Mouse (Mus musculus) heart, postnatal 10 days (tissue): ENCODE data around the gene Sgpp1. TPM values are rescaled to one million over a fixed set of nuclear protein-coding genes. Genes with fewer than 3 reads are reported as not detected.

Source experiments
- DNase-seq, 2 experiments: peaks; one replicate each; pipeline ENCODE4 v3.0.0; 2021
- intact Hi-C: fragments of 180-260 bp; cut with DNase I; formaldehyde crosslinking; loops from one replicate; pipeline ENCODE4 v1.15.1; 2025
- total RNA-seq, 2 experiments: library from RNA; stranded (reverse); gene quantifications; 2 replicates each; pipeline ENCODE4 v1.2.3; 2021

Gene Sgpp1
- total RNA-seq: 10 to 100 TPM; 17.9 to 20.8 TPM

DNA sequence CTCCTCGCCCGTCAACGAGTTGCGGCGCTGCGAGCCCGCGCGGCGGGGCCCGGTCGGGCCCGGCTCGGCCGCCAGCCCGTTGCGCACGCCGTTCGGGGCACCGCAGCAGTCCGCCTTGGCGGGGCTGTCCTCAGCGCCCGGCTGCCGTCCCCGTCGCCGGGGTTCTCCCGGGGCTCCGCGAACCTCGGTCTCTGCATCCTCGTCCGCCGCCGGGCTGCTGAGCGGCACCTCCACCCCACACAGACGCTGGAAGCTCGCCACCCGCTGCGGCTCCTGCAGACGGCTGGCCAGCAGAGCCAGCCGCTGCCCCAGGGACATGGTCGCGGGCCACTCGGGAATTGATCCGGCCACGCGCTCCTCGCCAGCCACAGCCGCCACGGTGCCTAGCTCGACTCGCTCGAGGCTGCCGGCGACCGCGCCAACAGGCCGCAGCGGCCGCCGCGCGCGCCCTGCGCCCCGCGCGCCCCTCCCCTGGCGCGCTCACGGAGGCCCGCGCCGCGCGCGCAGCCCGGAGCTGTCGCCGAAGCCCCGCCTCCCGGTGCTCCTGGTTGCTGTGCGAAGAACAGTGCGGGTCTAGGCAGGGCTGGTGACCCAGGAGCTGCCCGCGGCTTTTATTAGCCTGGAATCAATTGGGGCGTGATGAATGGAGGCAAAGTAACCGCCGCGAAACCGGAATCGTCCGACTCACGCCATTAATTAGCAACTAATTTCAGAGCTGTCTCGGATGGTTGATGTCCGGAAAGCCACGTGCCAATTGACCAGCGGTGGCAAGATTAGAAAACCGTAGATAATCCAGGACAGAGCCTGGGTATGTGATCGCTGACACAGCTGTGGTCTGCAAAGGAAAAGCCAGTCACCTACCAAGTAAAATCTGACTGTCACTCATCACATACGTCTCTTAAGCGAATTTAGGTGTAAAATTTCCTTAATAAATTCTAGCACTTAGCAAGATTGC lies at the start of gene Sgpp1:
Gene Sgpp1 (minus strand): TSS at position 484 of the 955 bp plus-strand sequence.
- intact Hi-C loops: loop anchor here (5.0 kb wide), 1 partner anchor 138 kb away; the partner anchor contains the start of gene Ppp2r5e
- DNase-seq: peak; percentile 86 to 90

DNA sequence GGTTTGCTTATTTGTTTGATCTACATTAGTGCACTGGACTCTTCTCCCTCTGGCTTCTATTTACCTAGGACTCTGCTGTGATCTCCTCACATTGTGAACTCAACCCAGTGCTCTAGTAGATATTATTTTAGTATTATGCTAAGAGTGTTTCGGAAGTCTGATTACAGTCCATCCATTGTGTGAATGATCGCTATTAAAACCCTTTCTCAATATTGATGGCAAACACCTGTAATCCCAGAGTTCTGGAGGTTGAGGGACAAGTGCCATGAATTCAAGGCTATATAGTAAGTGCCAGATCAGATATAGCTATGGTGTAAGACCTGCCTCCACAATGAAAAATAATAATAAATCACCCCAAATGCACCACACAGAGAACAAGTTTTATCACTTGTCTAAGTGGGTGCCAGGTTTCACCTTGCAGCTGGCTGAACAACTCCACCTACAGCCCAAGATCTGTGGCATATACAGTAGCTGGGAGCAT lies 48.8 kb upstream of the Sgpp1 start:
- no peak for DNase-seq
- intact Hi-C loops: loop anchor here (10.0 kb wide), 1 partner anchor 260 kb away; no protein-coding TSS in a partner anchor

DNA sequence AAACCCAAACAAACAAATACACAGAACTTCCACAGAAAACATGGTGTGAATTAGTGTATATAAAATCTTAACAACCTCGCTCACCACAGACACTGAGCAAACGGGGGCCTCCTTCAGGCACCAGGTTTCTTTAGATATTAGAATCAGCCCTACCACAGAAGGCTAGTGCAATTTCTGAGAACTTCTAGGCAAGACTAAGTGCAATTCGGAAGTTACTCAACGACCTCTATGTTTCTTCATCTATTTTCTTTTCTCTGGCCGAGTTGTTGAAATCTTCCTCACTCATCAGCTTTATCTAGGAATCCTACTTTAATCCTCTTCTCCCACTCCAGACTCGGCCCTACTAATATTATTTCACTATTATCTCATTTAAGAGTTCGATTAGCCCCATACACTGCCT lies 46.5 kb upstream of the Sgpp1 start:
- intact Hi-C loops: loop anchor here (10.0 kb wide), 1 partner anchor 263 kb away; no protein-coding TSS in a partner anchor
- DNase-seq: no peak

DNA sequence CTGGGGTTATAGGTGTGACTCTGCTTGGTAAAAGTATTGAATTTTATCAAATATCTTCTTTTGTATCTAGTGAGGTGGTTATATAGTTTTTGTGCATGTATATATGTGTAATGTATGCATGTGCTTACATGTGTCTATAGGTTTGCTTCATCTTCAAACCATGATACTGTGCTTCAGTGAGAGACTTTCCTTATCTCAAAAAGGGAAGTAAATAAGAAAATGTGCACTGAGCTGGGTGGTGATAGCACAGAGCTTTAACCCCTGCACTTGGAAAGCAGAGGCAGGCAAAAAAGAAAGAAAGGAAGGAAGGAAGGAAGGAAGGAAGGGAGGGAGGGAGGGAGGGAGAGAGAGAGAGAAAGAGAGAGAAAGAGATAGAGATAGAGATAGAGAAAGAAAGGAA lies 45.9 kb upstream of the Sgpp1 start:
- DNase-seq: no peak
- intact Hi-C loops: loop anchor here (10.0 kb wide), 1 partner anchor 263 kb away; no protein-coding TSS in a partner anchor

DNA sequence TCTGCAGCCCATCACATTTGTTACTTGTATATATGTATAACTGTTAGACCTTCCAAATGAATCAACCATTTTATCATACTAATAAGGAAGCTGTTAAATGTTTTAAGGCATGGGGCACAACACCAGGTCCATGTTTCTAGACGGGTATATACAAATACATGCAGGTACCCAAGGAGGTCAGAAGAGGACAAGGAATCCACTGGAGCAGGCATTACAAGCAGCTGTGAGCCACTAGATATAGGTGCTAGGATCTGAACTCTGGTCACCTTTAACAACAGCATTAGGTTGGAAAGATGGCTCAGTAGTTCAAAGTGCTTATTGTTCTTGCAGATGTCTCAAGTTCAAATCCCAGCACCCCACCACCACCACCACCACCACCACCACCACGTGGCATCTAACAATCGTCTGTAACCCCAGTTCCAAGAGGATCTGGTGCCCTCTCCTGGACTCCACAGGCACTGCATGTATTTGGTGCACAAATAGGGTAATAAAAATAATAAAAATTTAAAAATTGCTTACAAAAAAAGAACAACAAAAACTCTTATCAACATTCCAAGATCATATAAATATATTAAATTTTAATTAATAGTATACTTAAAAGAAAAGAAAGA lies 37.0 kb upstream of the Sgpp1 start:
- intact Hi-C loops: loop anchor here (2.0 to 5.0 kb wide), 4 partner anchors 100 to 308 kb away; partner anchors contain the start of gene Ppp2r5e

DNA sequence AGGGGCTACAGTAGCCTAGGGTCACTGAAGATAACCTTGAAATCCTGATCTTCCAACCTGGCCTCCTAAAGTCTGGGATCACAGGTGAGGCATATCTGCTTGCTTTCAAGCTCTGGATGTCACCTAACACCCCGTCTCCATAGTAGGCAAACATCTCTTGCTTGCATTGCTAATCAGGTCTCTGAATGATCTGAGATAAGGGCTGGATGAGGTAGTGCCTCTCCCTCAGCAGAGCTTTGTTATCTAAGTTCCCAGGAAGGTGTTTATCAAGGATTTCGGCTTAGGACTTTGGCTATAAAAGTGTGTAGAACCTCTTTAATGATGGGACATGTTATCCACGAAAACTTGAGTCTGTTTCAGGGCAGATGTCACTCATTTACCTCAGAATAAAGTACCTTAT lies 35.9 kb upstream of the Sgpp1 start:
- no peak for DNase-seq
- intact Hi-C loops: loop anchor here (5.0 kb wide), 3 partner anchors 99 to 194 kb away; partner anchors contain the start of gene Ppp2r5e

More for the DNA sequence above, 37.0 kb upstream of the Sgpp1 start:
- DNase-seq: peak; percentile 55 to 83

DNA sequence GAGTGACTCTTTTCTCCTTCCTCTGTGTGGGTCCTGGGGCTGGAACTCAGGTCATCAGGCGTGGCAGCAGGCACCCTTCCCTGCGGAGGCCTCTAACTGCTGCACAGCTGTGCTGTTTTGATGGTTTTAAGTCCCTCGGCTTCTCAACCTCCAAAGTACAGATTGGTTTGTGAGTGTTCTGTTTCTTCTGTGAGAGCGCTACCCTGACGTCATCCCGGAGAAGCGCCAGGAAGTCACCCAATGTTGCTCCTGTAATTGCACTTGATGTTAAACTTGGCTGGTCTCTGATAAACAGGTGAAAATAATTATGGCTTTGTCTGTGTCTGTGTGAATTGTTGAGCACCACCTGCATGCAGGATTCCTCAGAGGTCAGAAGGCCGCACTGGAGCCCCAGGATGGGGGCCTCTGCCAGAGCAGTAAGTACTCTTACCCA lies 31.4 kb upstream of the Sgpp1 start:
- DNase-seq: peak; percentile 41 to 46

DNA sequence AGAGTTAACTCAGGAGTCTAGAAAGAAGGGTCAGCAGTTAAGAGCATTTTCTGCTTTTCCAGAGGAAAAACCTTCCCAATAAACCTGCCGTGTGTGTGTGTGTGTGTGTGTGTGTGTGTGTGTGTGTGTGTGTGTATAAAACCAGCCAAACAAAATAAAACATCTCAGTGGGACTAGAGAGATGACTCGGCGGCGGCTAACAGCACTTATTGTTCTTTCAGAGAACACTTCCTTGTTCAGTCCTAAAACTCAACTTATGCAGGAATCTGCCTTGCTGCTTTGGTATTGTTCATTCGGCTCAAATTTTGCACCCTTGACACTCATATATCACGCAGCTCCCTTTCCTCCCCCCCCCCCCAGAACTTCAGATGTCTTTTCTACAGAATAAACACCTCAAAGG lies 30.9 kb upstream of the Sgpp1 start:
- intact Hi-C loops: no loop called here
- DNase-seq: peak in 1 of 2 experiments; percentile 22

More for the DNA sequence above, 31.4 kb upstream of the Sgpp1 start:
- intact Hi-C loops: no loop called here

DNA sequence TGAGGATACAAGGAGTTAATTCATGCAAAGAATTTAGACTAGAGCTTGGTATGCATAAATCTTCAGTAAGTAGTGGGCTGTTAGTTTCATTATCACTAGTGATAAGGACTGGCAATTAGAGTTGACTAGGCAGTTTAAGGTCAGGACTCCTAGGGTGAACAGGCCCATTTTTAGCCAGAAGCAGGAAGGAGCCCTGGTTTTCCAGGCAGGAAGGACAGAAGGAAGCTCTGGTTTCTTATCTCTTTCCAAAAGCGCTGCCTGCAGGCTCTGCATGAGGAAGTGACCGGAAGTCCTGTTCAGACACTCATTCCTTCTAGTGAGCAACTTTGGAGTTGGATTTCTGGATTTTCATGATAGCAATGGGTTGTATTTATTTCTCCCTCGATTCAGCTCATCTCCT lies 30.2 kb upstream of the Sgpp1 start:
- intact Hi-C loops: no loop called here
- peak; percentile 40 to 53 for DNase-seq

DNA sequence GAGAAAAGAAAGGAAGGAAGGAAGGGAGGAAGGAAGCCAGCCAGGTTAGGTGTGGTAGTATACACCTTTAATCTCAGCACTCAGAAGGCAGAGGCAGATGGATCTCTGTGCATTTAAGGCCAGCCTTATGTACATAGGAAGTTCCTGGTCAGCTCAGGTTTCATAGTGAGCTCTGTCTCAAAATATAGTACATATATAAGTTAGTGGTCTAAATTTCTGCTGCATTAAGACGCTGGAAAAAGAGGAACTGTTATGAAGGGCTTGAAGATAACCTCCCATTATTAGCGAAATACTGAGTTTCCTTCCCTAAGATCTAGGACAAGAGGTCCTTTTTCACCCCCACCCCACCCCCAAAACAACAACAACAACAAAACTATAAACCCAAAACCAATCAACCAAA lies 20.9 kb upstream of the Sgpp1 start:
- intact Hi-C loops: no loop called here
- DNase-seq: no peak

DNA sequence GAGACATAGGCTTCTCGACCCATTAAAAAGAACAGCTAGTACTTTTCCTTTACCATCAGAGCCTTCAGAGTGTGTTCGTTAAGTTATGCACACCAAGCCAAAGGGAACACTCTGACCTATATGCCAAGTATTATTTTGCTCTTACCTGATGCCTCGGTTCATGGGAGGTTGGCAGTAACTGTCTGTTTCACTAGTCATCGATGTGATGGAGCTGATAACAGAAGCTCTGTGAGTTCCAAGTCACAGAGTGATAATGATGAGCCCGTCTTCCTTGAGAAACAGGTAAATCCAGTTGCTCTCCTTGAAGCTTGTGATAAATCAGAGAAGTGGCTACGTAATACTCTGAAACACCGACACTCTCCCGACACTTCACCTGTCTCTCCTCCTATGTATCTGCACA lies 18.2 kb upstream of the Sgpp1 start:
- intact Hi-C loops: no loop called here
- no peak for DNase-seq

DNA sequence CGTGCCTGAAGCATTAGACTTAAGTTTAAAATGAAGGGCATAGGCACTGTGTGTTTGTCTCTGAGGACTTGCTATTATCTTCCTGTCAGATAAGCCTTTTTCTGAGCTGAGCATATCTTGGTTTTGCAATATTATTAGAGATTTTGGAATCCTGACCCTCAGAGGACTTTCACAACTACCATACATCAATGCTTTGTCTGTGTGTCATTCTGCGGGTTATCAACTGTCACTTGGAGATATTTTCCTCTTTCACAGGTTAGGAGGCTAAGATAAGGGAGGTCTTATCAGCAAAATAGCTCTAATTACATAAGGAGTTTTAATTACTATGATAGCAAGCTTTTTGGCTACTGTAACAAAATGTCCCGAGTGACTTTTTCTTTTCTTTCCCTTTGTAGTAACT lies 16.5 kb upstream of the Sgpp1 start:
- DNase-seq: no peak
- intact Hi-C loops: no loop called here

DNA sequence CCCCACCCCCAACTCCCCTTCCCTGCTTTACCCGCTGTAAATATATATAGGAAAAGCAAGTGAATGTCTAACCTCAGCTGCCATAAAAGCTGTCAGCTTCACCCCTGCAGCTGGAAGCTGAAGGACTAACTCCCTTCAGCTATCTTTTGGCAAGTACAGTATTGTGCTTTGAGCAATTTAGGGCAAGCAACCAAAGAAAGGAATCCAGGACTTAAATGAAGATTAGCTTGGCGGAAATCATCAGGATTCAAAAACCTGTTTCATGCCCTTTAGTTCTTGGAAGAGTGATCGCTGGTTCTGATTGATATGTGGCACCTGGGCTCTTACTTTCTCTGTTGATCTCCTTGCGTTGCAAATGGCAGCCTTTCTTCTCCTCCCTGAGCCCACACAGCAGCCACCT lies 13.0 kb upstream of the Sgpp1 start:
- no peak for DNase-seq
- intact Hi-C loops: no loop called here

DNA sequence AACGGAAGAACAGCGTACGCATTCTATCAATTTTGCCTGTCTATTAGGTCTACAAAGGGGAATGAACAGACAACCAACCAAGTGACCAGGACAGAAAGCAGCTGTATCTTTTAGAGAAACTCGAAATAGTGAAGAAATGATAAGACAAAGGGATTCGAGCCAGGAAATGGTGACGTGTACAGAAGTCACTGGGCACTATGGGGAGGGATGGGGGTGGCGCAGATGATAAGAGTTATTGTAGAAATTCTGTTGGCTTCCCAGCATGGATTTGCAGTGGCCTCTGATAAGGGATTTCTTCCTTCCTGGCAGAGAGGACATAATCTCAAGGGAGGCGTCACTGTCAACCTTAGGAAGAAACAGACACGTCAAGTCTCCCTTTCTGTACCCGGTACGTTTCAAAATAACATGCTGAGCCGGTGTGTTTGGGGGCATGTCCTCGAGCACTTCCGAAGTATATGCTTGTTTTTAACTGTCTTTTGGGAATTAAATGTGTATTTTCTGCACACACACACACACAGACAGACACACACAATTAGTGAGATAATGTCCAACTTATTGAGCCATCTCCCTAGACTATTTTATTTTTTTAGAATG lies 10.3 kb upstream of the Sgpp1 start:
- DNase-seq: peak; percentile 35 to 45
- intact Hi-C loops: no loop called here

DNA sequence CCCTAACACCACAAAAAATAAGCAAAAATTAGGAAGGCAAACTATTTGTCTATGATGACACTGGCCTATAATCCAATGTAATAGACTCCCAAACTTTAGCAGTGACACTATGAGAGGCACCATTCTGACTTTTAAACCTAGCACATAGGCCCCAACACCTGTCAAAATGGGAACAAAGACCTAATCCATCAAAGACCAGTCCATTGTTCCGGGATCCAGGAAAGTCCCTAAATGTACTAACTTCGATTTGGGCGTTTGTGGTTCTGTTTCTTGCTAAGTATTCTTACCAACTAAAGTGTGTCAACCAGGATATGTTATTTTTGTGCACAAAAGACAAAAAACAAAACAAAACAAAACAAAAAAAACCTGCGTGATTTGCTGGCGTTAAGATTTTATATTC lies 6.6 kb upstream of the Sgpp1 start:
- no peak for DNase-seq
- intact Hi-C loops: no loop called here

DNA sequence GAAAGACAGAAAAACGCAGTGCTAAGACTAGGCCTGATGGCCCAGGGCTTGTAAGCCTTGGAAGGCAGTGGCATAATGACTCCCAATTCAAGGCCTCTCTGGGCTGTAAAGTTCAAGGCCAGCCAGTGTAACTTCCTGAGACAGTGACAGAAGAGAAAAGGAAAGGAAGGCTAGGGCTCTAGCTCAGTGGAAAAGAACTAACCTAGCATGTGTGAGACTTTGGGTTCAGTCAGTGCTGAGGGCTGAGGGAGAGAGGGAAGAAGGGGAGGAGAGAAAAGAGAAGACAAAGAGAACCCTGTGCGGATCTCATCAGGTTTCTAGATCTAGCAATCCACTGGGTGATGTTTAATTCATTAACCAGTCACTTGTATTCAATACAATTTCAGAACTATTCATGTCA lies 5.7 kb upstream of the Sgpp1 start:
- intact Hi-C loops: no loop called here
- no peak for DNase-seq

DNA sequence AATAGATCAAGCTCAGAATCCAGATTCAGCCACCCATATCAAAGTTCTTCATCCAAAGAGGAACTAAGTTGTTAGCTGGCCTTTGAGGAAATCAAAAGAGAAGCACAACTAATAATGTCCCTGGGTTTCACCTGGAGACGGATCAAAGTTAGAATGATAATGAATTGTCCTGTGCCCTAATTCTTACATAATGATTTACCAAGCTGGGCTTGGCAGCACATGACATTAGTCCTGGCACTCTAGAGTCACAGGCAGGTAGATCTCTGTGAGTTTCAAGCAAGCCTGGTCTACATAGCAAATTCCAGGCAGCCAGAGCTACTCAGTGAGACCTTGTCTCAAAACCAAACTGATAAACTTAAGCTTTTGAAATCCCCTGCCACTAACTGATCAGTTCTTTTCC lies 4.9 kb upstream of the Sgpp1 start:
- DNase-seq: no peak
- intact Hi-C loops: no loop called here

DNA sequence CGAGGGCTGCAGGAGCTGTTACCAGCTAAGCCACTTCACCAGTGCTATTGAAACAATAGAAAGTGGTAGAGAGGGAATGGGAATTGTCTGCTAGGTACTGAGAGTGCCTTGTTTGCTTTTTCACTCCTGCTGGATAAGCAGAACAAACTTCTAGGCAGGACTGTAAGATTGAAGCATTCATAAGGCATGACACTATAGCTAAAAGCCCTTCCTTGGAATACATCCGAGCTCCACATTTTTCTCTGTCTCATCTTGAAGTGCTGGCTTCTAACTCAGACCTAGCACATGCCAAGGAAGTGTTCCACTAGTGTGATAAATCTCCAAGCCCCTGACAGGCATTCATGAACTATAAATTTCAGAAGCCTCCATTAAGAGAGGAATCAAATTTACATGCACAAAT lies 4.1 kb upstream of the Sgpp1 start:
- intact Hi-C loops: loop anchor here (5.0 kb wide), 1 partner anchor 142 kb away; the partner anchor contains the start of gene Ppp2r5e
- DNase-seq: no peak

DNA sequence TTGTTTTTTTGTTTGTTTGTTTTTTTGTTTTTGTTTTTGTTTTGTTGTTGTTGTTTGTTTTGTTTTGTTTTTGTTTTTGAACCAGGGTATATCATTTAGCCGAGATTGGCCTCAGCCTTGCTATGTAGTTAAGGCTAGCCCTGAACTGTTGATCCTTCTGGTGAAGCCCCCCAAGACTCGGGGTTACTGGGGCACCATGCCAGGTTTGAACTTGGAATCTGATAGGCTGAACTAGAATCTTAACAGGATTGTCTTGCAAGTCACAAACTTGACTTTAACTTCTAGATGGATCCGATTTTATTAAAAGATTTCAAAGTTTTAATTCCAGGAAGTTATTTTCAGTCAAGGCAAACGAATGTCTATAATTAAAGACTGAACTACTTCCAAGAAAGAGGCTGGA lies 767 bp upstream of the Sgpp1 start:
- intact Hi-C loops: loop anchor here (5.0 kb wide), 1 partner anchor 139 kb away; the partner anchor contains the start of gene Ppp2r5e
- no peak for DNase-seq

DNA sequence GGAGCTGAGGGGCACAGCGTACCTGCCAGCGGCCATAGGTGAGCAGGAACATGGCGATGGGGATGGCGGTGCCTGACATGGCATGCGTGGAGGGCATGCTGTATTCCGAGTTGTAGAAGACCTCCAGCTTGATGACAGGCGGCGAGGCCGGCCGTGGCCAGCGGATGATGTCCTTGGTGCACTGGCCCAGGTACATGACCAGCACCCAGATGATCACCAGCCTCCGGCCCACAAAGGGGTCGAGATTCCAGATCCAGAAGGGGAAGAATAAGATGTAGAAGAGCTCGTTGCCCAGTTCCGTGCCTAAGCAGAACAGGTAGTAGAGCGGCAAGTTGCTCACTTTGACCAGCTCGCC lies 661 bp downstream of the Sgpp1 start:
- DNase-seq: no peak
- intact Hi-C loops: loop anchor here (5.0 kb wide), 1 partner anchor 138 kb away; the partner anchor contains the start of gene Ppp2r5e

DNA sequence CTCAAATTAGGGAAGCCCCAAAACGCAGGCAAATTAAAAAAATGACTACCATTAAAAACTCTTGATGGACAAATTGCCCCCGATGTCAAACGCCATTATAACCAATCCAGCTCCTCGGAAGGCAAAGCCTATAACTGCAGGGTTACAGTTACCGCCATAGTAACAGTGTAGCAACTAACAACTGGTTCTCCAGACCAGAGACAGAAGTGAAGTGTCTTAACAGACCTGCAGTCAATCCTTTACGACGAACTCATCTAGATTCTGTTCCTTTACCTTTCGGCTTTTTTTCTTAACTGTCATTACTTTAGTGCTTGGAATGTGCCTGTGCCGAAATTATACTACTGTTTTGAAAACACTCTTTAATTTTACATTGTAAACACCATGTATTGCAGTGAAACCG lies 1.4 kb downstream of the Sgpp1 start:
- DNase-seq: peak; percentile 22 to 31
- intact Hi-C loops: no loop called here
